Mouse (Mus musculus) liver, adult 2 months (tissue): ENCODE results near the gene Cnga3. TPM values are rescaled to one million over a fixed set of nuclear protein-coding genes. Genes with fewer than 3 reads are reported as not detected.

Experiments
- DNase-seq: peaks from one replicate; pipeline ENCODE4 v3.0.0-alpha.2; 2011; ENCODE audit warnings: low read depth, low spot score; ENCODE audit errors: extremely low read depth
- H3K27ac ChIP-seq: fragments of 200-500 bp; replicated peaks from 2 replicates; pipeline ENCODE4 v1.5.1; 2012; ENCODE audit warnings: low read depth, mild to moderate bottlenecking, control low read depth, inconsistent platforms, low read length; ENCODE audit not compliant: insufficient read depth
- H3K27me3 ChIP-seq: fragments of 200-500 bp; 2 replicates; pipeline ENCODE4 v1.6.1; 2012; ENCODE audit warnings: mild to moderate bottlenecking, moderate library complexity, low read length, inconsistent platforms; ENCODE audit not compliant: control insufficient read depth, insufficient read depth
- H3K36me3 ChIP-seq: fragments of 200-500 bp; 2 replicates; pipeline ENCODE4 v1.6.1; 2012; ENCODE audit warnings: low read length, inconsistent platforms; ENCODE audit not compliant: control insufficient read depth, insufficient read depth
- H3K4me1 ChIP-seq: fragments of 200-500 bp; 2 replicates; pipeline ENCODE4 v1.6.1; 2011; ENCODE audit warnings: low read length; ENCODE audit not compliant: control insufficient read depth, insufficient read depth
- H3K4me3 ChIP-seq: fragments of 200-500 bp; 2 replicates; pipeline ENCODE4 v1.5.1; 2011; ENCODE audit warnings: low read depth, mild to moderate bottlenecking, control low read depth, low read length, moderate library complexity; ENCODE audit not compliant: insufficient read depth
- H3K79me2 ChIP-seq: fragments of 200-500 bp; 2 replicates; pipeline ENCODE4 v1.6.1; 2012; ENCODE audit warnings: inconsistent platforms, mild to moderate bottlenecking, low read length, moderate library complexity; ENCODE audit not compliant: control insufficient read depth, insufficient read depth
- H3K9ac ChIP-seq: fragments of 200-500 bp; 2 replicates; pipeline ENCODE4 v1.6.1; 2012; ENCODE audit warnings: low read depth, mild to moderate bottlenecking, control low read depth, inconsistent platforms, low read length
- CTCF ChIP-seq: fragments of 200-500 bp; IDR thresholded peaks from 2 replicates; pipeline ENCODE4 v1.5.1; 2011; ENCODE audit warnings: low read depth, low read length, control low read depth
- POLR2A ChIP-seq: fragments of 200-500 bp; IDR thresholded peaks from 2 replicates; pipeline ENCODE4 v1.6.1; 2011; ENCODE audit warnings: low read length, control low read depth; ENCODE audit not compliant: insufficient read depth; ENCODE audit errors: extremely low read depth
- WGBS: fragments of 180-500 bp; shearing (Covaris S2); methylation state at CpG from one replicate; pipeline ENCODE4 v1.1.7; 2018; 5-methylcytosine and 5-hydroxymethylcytosine counted together
- polyA plus RNA-seq: library from polyadenylated mRNA; depleted of rRNA; stranded (reverse); fragments of >200 nt; gene quantifications from 2 replicates; pipeline ENCODE4 v1.2.3, GENCODE M21; 2012; rRNA removed
- total RNA-seq: library from RNA; depleted of rRNA; stranded (reverse); fragments of >200 nt; gene quantifications from 2 replicates; pipeline ENCODE4 v1.2.3, GENCODE M21; 2014; rRNA removed

Cnga3 gene
- total and polyA plus RNA-seq, 2 experiments, result not detected

DNA sequence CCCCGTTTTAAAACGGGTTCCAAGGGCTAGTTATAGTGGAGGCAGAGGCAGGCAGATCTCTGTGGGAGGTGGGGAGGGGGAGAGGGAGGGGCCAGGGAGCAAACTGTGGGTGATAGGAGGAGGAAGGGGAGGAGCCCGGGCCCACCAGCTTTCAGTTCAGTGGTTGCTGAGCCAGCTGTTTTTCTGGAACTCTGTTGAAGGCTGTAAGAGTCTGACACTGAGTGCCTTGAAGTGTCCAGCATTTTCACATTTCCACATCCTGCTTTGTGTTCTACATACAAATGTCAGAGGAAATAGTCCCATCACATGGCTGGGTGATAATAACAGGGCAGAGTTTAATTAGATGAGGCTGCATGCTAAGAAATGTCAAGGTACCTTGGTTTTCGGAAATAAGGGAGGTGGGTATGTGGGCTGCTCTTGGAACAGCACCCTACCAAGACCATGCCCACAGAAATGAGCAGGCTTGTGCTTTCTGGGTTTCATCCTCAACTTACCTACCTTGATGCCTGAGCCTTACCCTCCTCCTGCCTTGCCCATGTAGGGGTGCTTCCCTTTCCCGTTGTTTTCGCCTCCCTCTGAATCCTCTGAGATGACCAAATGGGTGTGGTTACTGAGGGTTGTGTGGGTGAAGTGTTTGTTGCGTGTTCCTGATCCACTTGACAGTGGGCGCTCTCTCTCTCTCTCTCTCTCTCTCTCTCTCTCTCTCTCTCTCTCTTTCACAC, 93.9 kb downstream of the Cnga3 start:
- Histone ChIP-seq H3K4me3 (no peak overlapping the region), H3K27ac (no peak overlapping the region), H3K79me2 (peaks cover 52% of the 10 kb centered on the region), H3K27me3 (no peaks in the 10 kb centered on the region), H3K36me3 (no peaks in the 10 kb centered on the region), H3K4me1 (peaks cover 10% of the 10 kb centered on the region), H3K9ac (no peak overlapping the region)
- TF ChIP-seq CTCF (no peak), POLR2A (no peak)
- 85% methylated on average over 8 of the region's 8 CpGs for WGBS
- no peak for DNase-seq

- DNase-seq, result no peak
- peaks cover 51% of the 10 kb centered on the region for H3K79me2 ChIP-seq
- TF ChIP-seq CTCF, result no peak
- peaks cover 8% of the 10 kb centered on the region for H3K4me1 ChIP-seq
- no peak overlapping the region for H3K4me3 ChIP-seq
- no peaks in the 10 kb centered on the region for H3K27me3 ChIP-seq
- H3K9ac ChIP-seq, result no peak overlapping the region
- no peak overlapping the region for H3K27ac ChIP-seq
- H3K36me3 ChIP-seq, result no peaks in the 10 kb centered on the region
- 90% methylated on average over 3 of the region's 3 CpGs for WGBS
Observed at GRCm38 (mm10) chr1:37308743-37309100, 94.5 kb downstream of the Cnga3 start.

- TF ChIP-seq CTCF, result no peak
- TF ChIP-seq POLR2A, result no peak
- H3K79me2 ChIP-seq, result peaks cover 51% of the 10 kb centered on the region
- no peak overlapping the region for H3K4me3 ChIP-seq
- H3K36me3 ChIP-seq, result no peaks in the 10 kb centered on the region
- H3K27ac ChIP-seq, result no peak overlapping the region
- H3K9ac ChIP-seq, result no peak overlapping the region
- H3K27me3 ChIP-seq, result no peaks in the 10 kb centered on the region
- WGBS, result 96% methylated on average over 4 of the region's 4 CpGs
- peaks cover 17% of the 10 kb centered on the region for H3K4me1 ChIP-seq
- DNase-seq, result no peak
Observed at GRCm38 (mm10) chr1:37309939-37310515, 95.8 kb downstream of the Cnga3 start.

Other genes with a start within 250 kb of the Cnga3 start
- gene Vwa3b, start 187.8 kb upstream of the Cnga3 start, total RNA-seq, result 0.37 and 1.0 TPM in 2 replicates
- gene Vwa3b, start 187.8 kb upstream of the Cnga3 start, polyA plus RNA-seq, result 0.40 and 0.46 TPM in 2 replicates
- gene Inpp4a, start 85.4 kb downstream of the Cnga3 start, total RNA-seq, result 12.4 and 19.2 TPM in 2 replicates
- 8.1 and 8.2 TPM in 2 replicates for gene Inpp4a, start 85.4 kb downstream of the Cnga3 start, polyA plus RNA-seq
- gene Coa5, start 215.7 kb downstream of the Cnga3 start, total RNA-seq, result 41.6 and 47.2 TPM in 2 replicates
- gene Coa5, start 215.7 kb downstream of the Cnga3 start, polyA plus RNA-seq, result 45.8 and 53.2 TPM in 2 replicates
- 49.3 and 51.4 TPM in 2 replicates for gene Unc50, start 215.7 kb downstream of the Cnga3 start, total RNA-seq
- gene Unc50, start 215.7 kb downstream of the Cnga3 start, polyA plus RNA-seq, result 38.1 and 39.8 TPM in 2 replicates